Mouse (Mus musculus): ENCODE data around the gene Gp1bb.

Gp1bb gene

GRCm38 (mm10) chr16:18598006-18598405 lies 24.2 kb downstream of the Gp1bb start:
- no peak for DNase-seq

- DNase-seq: no peak
Measured at GRCm38 (mm10) chr16:18596255-18596654, 25.9 kb downstream of the Gp1bb start.

- DNase-seq: no peak
Measured at GRCm38 (mm10) chr16:18593930-18594329, 28.3 kb downstream of the Gp1bb start.

- no peak for DNase-seq
Measured at GRCm38 (mm10) chr16:18591047-18592018, 30.9 kb downstream of the Gp1bb start.

DNA sequence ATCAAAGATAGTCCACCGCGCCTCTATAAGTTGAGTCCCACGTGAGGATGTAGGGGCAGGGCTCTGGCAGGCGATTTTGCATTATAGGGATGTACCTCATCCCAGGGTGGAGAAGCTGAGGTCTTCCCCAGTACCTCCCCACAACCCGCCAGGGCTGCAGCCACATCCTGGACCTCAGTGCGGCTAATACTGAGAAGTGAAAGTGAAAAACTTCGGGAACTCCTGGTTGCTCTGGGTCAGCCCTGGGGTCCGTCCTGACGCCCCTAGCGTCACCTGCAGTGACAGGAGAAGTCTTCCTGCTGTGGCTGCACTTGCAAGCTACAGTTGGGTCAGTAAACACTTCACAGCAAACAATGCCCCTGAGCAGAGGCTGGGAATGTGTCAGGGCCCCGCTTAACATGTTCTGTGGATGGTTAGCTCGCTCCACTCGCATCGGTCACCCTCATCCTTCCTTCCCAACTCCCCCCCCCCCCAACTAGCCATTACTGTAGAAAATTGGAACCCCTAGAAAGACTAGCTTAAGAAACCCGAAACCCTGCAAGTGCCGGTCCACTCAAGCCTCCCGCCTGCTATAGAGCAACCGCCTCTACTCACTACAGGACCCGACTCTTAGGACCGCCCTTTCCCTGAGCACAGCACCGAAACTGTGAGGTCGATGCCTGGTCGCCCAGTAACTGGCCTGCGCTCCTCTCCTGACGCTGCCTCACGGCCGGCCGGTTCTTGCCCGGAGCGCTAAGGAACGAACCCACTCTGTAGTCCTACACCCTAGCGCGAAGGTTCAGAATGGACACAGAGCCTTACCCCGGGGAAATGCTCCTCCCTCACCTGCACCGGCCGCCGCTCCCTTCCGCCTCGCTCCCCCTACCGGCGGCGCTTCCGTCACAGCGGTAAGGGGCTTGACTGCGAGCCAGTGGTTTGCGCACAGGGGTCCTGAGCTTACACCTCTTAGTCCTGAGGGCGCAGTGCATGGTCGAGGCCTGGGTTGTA lies 32.1 kb downstream of the Gp1bb start, which contains the start of gene Tbx1:
TSS of gene Tbx1 (minus strand) at position 868 of the 987 bp plus-strand sequence.
- DNase-seq: no peak

DNA sequence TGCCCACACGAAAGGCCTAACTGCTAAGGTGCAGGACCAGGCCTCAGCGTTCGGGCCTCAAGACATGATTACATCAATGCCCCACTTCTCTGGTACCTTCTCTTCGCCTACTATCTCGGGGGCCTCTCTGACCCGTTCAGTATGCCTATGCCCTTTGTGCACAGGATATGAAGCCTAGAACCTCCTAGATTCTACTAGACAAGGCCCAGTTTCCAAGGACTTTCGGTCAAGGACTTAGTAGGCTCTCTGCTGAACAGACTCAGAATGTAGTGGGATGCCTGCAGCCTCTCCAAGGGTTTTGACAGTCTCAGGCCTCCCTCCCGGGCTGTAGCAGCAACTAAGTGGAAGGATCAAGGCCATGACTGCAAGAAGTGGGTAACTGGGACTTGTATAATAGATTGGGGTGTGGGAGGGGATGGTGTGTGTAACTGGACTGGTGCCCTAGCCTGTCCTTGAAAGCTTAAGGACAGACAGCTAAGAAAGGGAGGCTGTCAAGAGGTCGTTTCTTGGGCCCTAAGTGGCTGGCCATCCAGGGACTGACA lies 33.1 kb downstream of the Gp1bb start:
- no peak for DNase-seq

- no peak for DNase-seq
Measured at GRCm38 (mm10) chr16:18588738-18589055, 33.5 kb downstream of the Gp1bb start.

GRCm38 (mm10) chr16:18587847-18588737 lies 34.1 kb downstream of the Gp1bb start:
- DNase-seq: no peak

- no peak for DNase-seq
Measured at GRCm38 (mm10) chr16:18586906-18587546, 35.2 kb downstream of the Gp1bb start.

GRCm38 (mm10) chr16:18586076-18586905 lies 35.9 kb downstream of the Gp1bb start:
- DNase-seq: no peak

GRCm38 (mm10) chr16:18585676-18586075 lies 36.5 kb downstream of the Gp1bb start:
- DNase-seq: no peak

GRCm38 (mm10) chr16:18584901-18585510 lies 37.2 kb downstream of the Gp1bb start:
- DNase-seq: no peak

GRCm38 (mm10) chr16:18583673-18584357 lies 38.4 kb downstream of the Gp1bb start:
- no peak for DNase-seq

GRCm38 (mm10) chr16:18583169-18583568 lies 39.0 kb downstream of the Gp1bb start:
- DNase-seq: no peak

DNA sequence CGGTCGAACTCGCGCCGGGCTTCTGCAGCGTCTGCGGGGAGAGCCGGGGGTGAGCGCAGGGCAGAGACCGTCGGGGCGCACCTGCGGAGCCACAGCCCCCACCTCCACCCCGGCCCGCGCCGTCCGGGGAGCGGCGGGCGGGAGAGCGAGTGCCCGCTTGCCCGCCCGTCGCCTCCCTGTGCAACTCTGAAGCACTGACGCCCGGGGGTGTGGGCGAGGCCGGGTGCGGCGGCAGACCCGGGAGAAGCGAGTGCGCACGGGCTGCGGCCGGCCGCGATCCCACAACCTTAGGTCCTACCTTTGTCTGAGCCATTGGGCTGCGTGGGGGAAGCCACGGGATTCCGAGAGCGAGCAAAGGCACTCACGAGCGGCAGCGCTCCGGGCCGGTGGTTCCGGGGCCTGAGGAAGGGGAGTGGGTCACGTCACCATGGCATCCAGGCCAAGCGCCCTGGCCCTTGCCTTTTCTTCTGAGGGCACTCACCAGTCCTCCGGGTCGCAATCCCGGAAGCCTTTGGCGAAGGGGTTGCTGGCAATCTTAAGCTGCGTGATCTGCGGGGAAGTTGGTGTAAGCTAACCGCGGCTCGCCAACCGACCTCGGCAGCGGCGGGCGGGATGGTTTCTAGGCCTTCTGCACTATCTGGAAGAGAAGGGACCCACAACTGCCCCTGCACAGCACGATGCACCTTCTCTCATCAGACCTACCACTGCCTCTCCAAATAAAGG lies 39.6 kb downstream of the Gp1bb start:
- DNase-seq: no peak

- DNase-seq: no peak
Measured at GRCm38 (mm10) chr16:18581623-18582205, 40.5 kb downstream of the Gp1bb start.

GRCm38 (mm10) chr16:18581050-18581622 lies 41.1 kb downstream of the Gp1bb start:
- no peak for DNase-seq

- DNase-seq: no peak
Measured at GRCm38 (mm10) chr16:18580389-18580788, 41.8 kb downstream of the Gp1bb start.

Data from cerebellum, adult 11-12 months (tissue).